Mouse (Mus musculus) gastrocnemius, adult 2 months (tissue): ENCODE measurements around the gene Palm2. TPM values are rescaled to one million over a fixed set of nuclear protein-coding genes. Genes with fewer than 3 reads are reported as not detected.

Source experiments
- DNase-seq: peaks from one replicate; pipeline ENCODE4 v3.0.0; 2022
- H3K27ac ChIP-seq: fragments of 200-600 bp; 2 replicates; pipeline ENCODE4 v1.8.1; 2022; ENCODE audit warnings: mild to moderate bottlenecking
- H3K4me3 ChIP-seq: fragments of 200-600 bp; 2 replicates; pipeline ENCODE4 v1.8.1; 2022; ENCODE audit warnings: mild to moderate bottlenecking, moderate library complexity
- CTCF ChIP-seq: fragments of 200-600 bp; IDR thresholded peaks from 2 replicates; pipeline ENCODE4 v1.8.1; 2022; ENCODE audit warnings: antibody characterized with exemption, mild to moderate bottlenecking, moderate library complexity
- intact Hi-C: fragments of 180-260 bp; cut with DNase I; formaldehyde crosslinking; loops from one replicate; pipeline ENCODE4 v1.15.1; 2025
- total RNA-seq, 2 experiments: library from RNA; stranded (reverse); gene quantifications; 2 replicates each; pipeline ENCODE4 v1.2.3; 2021

Palm2 gene
- total RNA-seq, 2 experiments from 2014 or later, result 0.28 to 0.98 TPM

- H3K27ac ChIP-seq, result peak overlapping the region; percentile 85
- intact Hi-C loops, result no loop called here
- no peak for TF ChIP-seq CTCF
- H3K4me3 ChIP-seq, result peak overlapping the region; percentile 64
- peak; percentile 77 for DNase-seq
Measured at GRCm38 (mm10) chr4:57675387-57675786, 241.3 kb downstream of the Palm2 start.

GRCm38 (mm10) chr4:57677916-57678315 is 243.9 kb downstream of the Palm2 start:
- no peak for TF ChIP-seq CTCF
- H3K4me3 ChIP-seq, result no peak overlapping the region
- DNase-seq, result no peak
- intact Hi-C loops, result no loop called here
- peak overlapping the region; percentile 81 for H3K27ac ChIP-seq

GRCm38 (mm10) chr4:57678991-57679457 is 245.0 kb downstream of the Palm2 start:
- intact Hi-C loops, result no loop called here
- no peak for TF ChIP-seq CTCF
- no peak overlapping the region for H3K4me3 ChIP-seq
- peak overlapping the region; percentile 81 for H3K27ac ChIP-seq
- DNase-seq, result peak; percentile 41

GRCm38 (mm10) chr4:57680186-57680585 is 246.1 kb downstream of the Palm2 start:
- intact Hi-C loops, result no loop called here
- H3K4me3 ChIP-seq, result no peak overlapping the region
- peak overlapping the region; percentile 81 for H3K27ac ChIP-seq
- no peak for TF ChIP-seq CTCF
- DNase-seq, result no peak

GRCm38 (mm10) chr4:57681511-57681910 is 247.5 kb downstream of the Palm2 start:
- intact Hi-C loops, result no loop called here
- Histone ChIP-seq H3K27ac (peak overlapping the region; percentile 81), H3K4me3 (peak overlapping the region; percentile 21; the same call in 1 of the 2 replicates)
- TF ChIP-seq CTCF, result no peak
- peak; percentile 39 for DNase-seq

- no peak for DNase-seq
- intact Hi-C loops, result no loop called here
- peak overlapping the region; percentile 81 for H3K27ac ChIP-seq
- no peak for TF ChIP-seq CTCF
- no peak overlapping the region for H3K4me3 ChIP-seq
Measured at GRCm38 (mm10) chr4:57682341-57682740, 248.3 kb downstream of the Palm2 start.

GRCm38 (mm10) chr4:57682944-57683343 is 248.9 kb downstream of the Palm2 start:
- no peak for TF ChIP-seq CTCF
- Histone ChIP-seq H3K4me3 (no peak overlapping the region), H3K27ac (peak overlapping the region; percentile 81)
- DNase-seq, result peak; percentile 42
- intact Hi-C loops, result no loop called here

GRCm38 (mm10) chr4:57684676-57685215 is 250.7 kb downstream of the Palm2 start:
- peak overlapping the region; percentile 77 for H3K27ac ChIP-seq
- TF ChIP-seq CTCF, result no peak
- H3K4me3 ChIP-seq, result peak overlapping the region; percentile 21; the same call in 1 of the 2 replicates
- DNase-seq, result no peak
- intact Hi-C loops, result no loop called here

- Histone ChIP-seq H3K27ac (no peak overlapping the region), H3K4me3 (no peak overlapping the region)
- intact Hi-C loops, result no loop called here
- no peak for TF ChIP-seq CTCF
- no peak for DNase-seq
Measured at GRCm38 (mm10) chr4:57686736-57687135, 252.7 kb downstream of the Palm2 start.

GRCm38 (mm10) chr4:57687583-57687982 is 253.5 kb downstream of the Palm2 start:
- intact Hi-C loops, result no loop called here
- no peak for TF ChIP-seq CTCF
- no peak for DNase-seq
- peak overlapping the region; percentile 65 for H3K27ac ChIP-seq
- H3K4me3 ChIP-seq, result no peak overlapping the region

- Histone ChIP-seq H3K4me3 (no peak overlapping the region), H3K27ac (peak overlapping the region; percentile 65)
- no peak for DNase-seq
- intact Hi-C loops, result no loop called here
- TF ChIP-seq CTCF, result no peak
Measured at GRCm38 (mm10) chr4:57688131-57688530, 254.1 kb downstream of the Palm2 start.

GRCm38 (mm10) chr4:57690001-57690400 is 256.0 kb downstream of the Palm2 start:
- no peak for TF ChIP-seq CTCF
- intact Hi-C loops, result no loop called here
- DNase-seq, result no peak
- no peak overlapping the region for H3K4me3 ChIP-seq
- H3K27ac ChIP-seq, result peak overlapping the region; percentile 65

- no peak for TF ChIP-seq CTCF
- no peak for DNase-seq
- Histone ChIP-seq H3K27ac (peak overlapping the region; percentile 65; the same call in 1 of the 2 replicates), H3K4me3 (no peak overlapping the region)
- intact Hi-C loops, result no loop called here
Measured at GRCm38 (mm10) chr4:57690805-57691204, 256.8 kb downstream of the Palm2 start.
